Comparison of ENCODE assay signal across 15 mouse cellular contexts in genomic region chr16:34241936-34242729, GRCm38 (mm10).
DNase-seq lines count a peak whose midpoint lies in the region; ATAC-seq and TF ChIP-seq lines count a peak whose summit lies in the region.
"Had no signal": no experiment of that assay in that cellular context is flagged by ENCODE, and none has a peak within 500 bp of the region (broad histone marks: within the 10 kb centered on the region; RNA-seq: fewer than 3 reads in every experiment).

No protein-coding gene starts in this region.

- TF ChIP-seq POLR2A in thymus, adult 2 months (IDR thresholded peaks at IDR 0.05; ENCODE audit: control insufficient read depth, extremely low read depth, insufficient read depth, low read length, poor library complexity): no peak

- no peaks in the 10 kb centered on the region for H3K9me3 ChIP-seq in forebrain, embryonic 10.5 days
- H3K9me3 ChIP-seq: embryonic facial prominence, embryonic 10.5 days; forebrain, embryonic 13.5 days had no signal

- DNase-seq in brain, adult 2 months (ENCODE audit: low read depth, low spot score): peak; percentile 91
- DNase-seq in layer of hippocampus, postnatal 14 days (ENCODE audit: low spot score in 2 of 2): peak; percentile 75 to 88
- peak; percentile 46 for DNase-seq in lung, postnatal 10 days
- no peak for DNase-seq in forebrain, embryonic 10.5 days (ENCODE audit: extremely low spot score, low spot score)
- no peak for DNase-seq in urinary bladder, adult 2 months (ENCODE audit: low spot score)
- DNase-seq in heart, postnatal 4 days: no peak
- no peak for DNase-seq in thymus, adult 2 months
- DNase-seq: adrenal gland, postnatal 25 days; heart, adult 2 months; liver, postnatal 0 days; midbrain, embryonic 14.5 days had no signal

- 96% methylated on average over 16 of the region's 16 CpGs for WGBS in forebrain, embryonic 10.5 days
- 97% methylated on average over 16 of the region's 16 CpGs for WGBS in thymus, adult 2 months

- ATAC-seq in frontal cortex, adult (ENCODE audit: low TSS enrichment): peak; percentile 43
- ATAC-seq: forebrain, embryonic 13.5 days; intestine, postnatal 0 days; liver, postnatal 0 days had no signal

- H3K27me3 ChIP-seq in forebrain, embryonic 10.5 days (ENCODE audit: poor library complexity, severe bottlenecking): no peaks in the 10 kb centered on the region
- H3K27me3 ChIP-seq in thymus, adult 2 months (ENCODE audit: control insufficient read depth, insufficient read depth, low read length): no peaks in the 10 kb centered on the region
- H3K27me3 ChIP-seq: forebrain, embryonic 13.5 days had no signal

- H3K27ac ChIP-seq in forebrain, embryonic 10.5 days: no peak overlapping the region
- H3K27ac ChIP-seq in thymus, adult 2 months (ENCODE audit: control insufficient read depth, insufficient read depth, low read length): no peak overlapping the region
- H3K27ac ChIP-seq: embryonic facial prominence, embryonic 10.5 days; forebrain, embryonic 13.5 days; heart, adult 2 months had no signal

- peaks cover 3% of the 10 kb centered on the region; the same call in 1 of the 2 replicates for H3K4me1 ChIP-seq in forebrain, embryonic 10.5 days
- no peaks in the 10 kb centered on the region for H3K4me1 ChIP-seq in thymus, adult 2 months (replicated peaks; ENCODE audit: control insufficient read depth, insufficient read depth, low read length)
- H3K4me1 ChIP-seq: embryonic facial prominence, embryonic 10.5 days; forebrain, embryonic 13.5 days had no signal

- no peak for TF ChIP-seq CTCF in thymus, adult 2 months (IDR thresholded peaks at IDR 0.05; ENCODE audit: borderline replicate concordance, control insufficient read depth, extremely low read depth, insufficient read depth, low read length, poor library complexity)

- H3K4me3 ChIP-seq in forebrain, embryonic 10.5 days: no peak overlapping the region
- H3K4me3 ChIP-seq in thymus, adult 2 months (ENCODE audit: control insufficient read depth, insufficient read depth, low read length): no peak overlapping the region
- H3K4me3 ChIP-seq: embryonic facial prominence, embryonic 10.5 days; forebrain, embryonic 13.5 days; heart, adult 2 months had no signal

- H3K36me3 ChIP-seq in forebrain, embryonic 10.5 days (replicated peaks): peaks cover 18% of the 10 kb centered on the region
- no peaks in the 10 kb centered on the region for H3K36me3 ChIP-seq in thymus, adult 2 months (ENCODE audit: control insufficient read depth, insufficient read depth, low read length)

Comparison
In these comparisons a context has a peak if more than half of its experiments do, and no peak if none do; other contexts are left out.
1. DNase-seq: peak in brain, adult 2 months (single experiment), layer of hippocampus, postnatal 14 days (2 of 2) and lung, postnatal 10 days (single experiment); none in forebrain, embryonic 10.5 days (single experiment), urinary bladder, adult 2 months (single experiment), heart, postnatal 4 days (single experiment) and thymus, adult 2 months (single experiment).